Mouse (Mus musculus): ENCODE results near the gene Rin3. TPM values are rescaled to one million over a fixed set of nuclear protein-coding genes. Genes with fewer than 3 reads are reported as not detected.

The Rin3 gene
- polyA plus RNA-seq, 1 experiment from 2014 or later: 1.9 TPM

- DNase-seq (ENCODE audit: low spot score): no peak
- Histone ChIP-seq H3K4me3 (ENCODE audit: low read depth, low read length) (no peak overlapping the region), H3K27me3 (replicated peaks; ENCODE audit: control insufficient read depth, insufficient read depth, low read length) (no peaks in the 10 kb centered on the region), H3K4me1 (ENCODE audit: control insufficient read depth, insufficient read depth, low read length) (no peaks in the 10 kb centered on the region), H3K9ac (ENCODE audit: low read length) (no peak overlapping the region), H3K9me3 (replicated peaks; ENCODE audit: control insufficient read depth, low read length) (no peaks in the 10 kb centered on the region), H3K27ac (ENCODE audit: low read depth, low read length) (no peak overlapping the region), H3K4me2 (ENCODE audit: low read length) (no peak overlapping the region), H3K36me3 (ENCODE audit: control insufficient read depth, insufficient read depth, low read length) (no peaks in the 10 kb centered on the region)
- WGBS: 83% methylated on average over 12 of the region's 12 CpGs
- no peak for ATAC-seq
Measured at GRCm38 (mm10) chr12:102432238-102432637, 149.4 kb downstream of the Rin3 start.

GRCm38 (mm10) chr12:102434107-102434506 lies 151.3 kb downstream of the Rin3 start:
- no peaks in the 10 kb centered on the region for H3K27me3 ChIP-seq (replicated peaks; ENCODE audit: control insufficient read depth, insufficient read depth, low read length)
- H3K36me3 ChIP-seq (ENCODE audit: control insufficient read depth, insufficient read depth, low read length): no peaks in the 10 kb centered on the region
- no peak overlapping the region for H3K9ac ChIP-seq (ENCODE audit: low read length)
- no peak overlapping the region for H3K27ac ChIP-seq (ENCODE audit: low read depth, low read length)
- 86% methylated on average over 4 of the region's 4 CpGs for WGBS
- H3K9me3 ChIP-seq (replicated peaks; ENCODE audit: control insufficient read depth, low read length): no peaks in the 10 kb centered on the region
- no peak overlapping the region for H3K4me2 ChIP-seq (ENCODE audit: low read length)
- no peak for ATAC-seq
- H3K4me3 ChIP-seq (ENCODE audit: low read depth, low read length): no peak overlapping the region
- DNase-seq (ENCODE audit: low spot score): no peak
- H3K4me1 ChIP-seq (ENCODE audit: control insufficient read depth, insufficient read depth, low read length): peaks cover 7% of the 10 kb centered on the region; the same call in 1 of the 2 replicates

- no peaks in the 10 kb centered on the region for H3K27me3 ChIP-seq (replicated peaks; ENCODE audit: control insufficient read depth, insufficient read depth, low read length)
- no peak overlapping the region for H3K9ac ChIP-seq (ENCODE audit: low read length)
- H3K4me1 ChIP-seq (ENCODE audit: control insufficient read depth, insufficient read depth, low read length): peaks cover 7% of the 10 kb centered on the region; the same call in 1 of the 2 replicates
- ATAC-seq: no peak
- no peaks in the 10 kb centered on the region for H3K9me3 ChIP-seq (replicated peaks; ENCODE audit: control insufficient read depth, low read length)
- no peak overlapping the region for H3K4me3 ChIP-seq (ENCODE audit: low read depth, low read length)
- no peak overlapping the region for H3K27ac ChIP-seq (ENCODE audit: low read depth, low read length)
- H3K36me3 ChIP-seq (ENCODE audit: control insufficient read depth, insufficient read depth, low read length): no peaks in the 10 kb centered on the region
- WGBS: 80% methylated on average over 10 of the region's 10 CpGs
- DNase-seq (ENCODE audit: low spot score): no peak
- no peak overlapping the region for H3K4me2 ChIP-seq (ENCODE audit: low read length)
Measured at GRCm38 (mm10) chr12:102436939-102437526, 154.2 kb downstream of the Rin3 start.

- WGBS: 77% methylated on average over 5 of the region's 5 CpGs
- H3K27ac ChIP-seq (ENCODE audit: low read depth, low read length): no peak overlapping the region
- H3K9me3 ChIP-seq (replicated peaks; ENCODE audit: control insufficient read depth, low read length): no peaks in the 10 kb centered on the region
- H3K36me3 ChIP-seq (ENCODE audit: control insufficient read depth, insufficient read depth, low read length): no peaks in the 10 kb centered on the region
- H3K4me1 ChIP-seq (ENCODE audit: control insufficient read depth, insufficient read depth, low read length): peaks cover 7% of the 10 kb centered on the region; the same call in 1 of the 2 replicates
- ATAC-seq (no peak), DNase-seq (ENCODE audit: low spot score) (no peak)
- H3K4me2 ChIP-seq (ENCODE audit: low read length): no peak overlapping the region
- H3K27me3 ChIP-seq (replicated peaks; ENCODE audit: control insufficient read depth, insufficient read depth, low read length): no peaks in the 10 kb centered on the region
- no peak overlapping the region for H3K4me3 ChIP-seq (ENCODE audit: low read depth, low read length)
- H3K9ac ChIP-seq (ENCODE audit: low read length): no peak overlapping the region
Measured at GRCm38 (mm10) chr12:102437952-102438351, 155.1 kb downstream of the Rin3 start.

- Histone ChIP-seq H3K4me3 (ENCODE audit: low read depth, low read length) (peak overlapping the region; percentile 44), H3K9me3 (replicated peaks; ENCODE audit: control insufficient read depth, low read length) (no peaks in the 10 kb centered on the region), H3K27me3 (replicated peaks; ENCODE audit: control insufficient read depth, insufficient read depth, low read length) (no peaks in the 10 kb centered on the region), H3K4me2 (ENCODE audit: low read length) (peak overlapping the region; percentile 72), H3K27ac (ENCODE audit: low read depth, low read length) (no peak overlapping the region), H3K4me1 (ENCODE audit: control insufficient read depth, insufficient read depth, low read length) (peaks cover 7% of the 10 kb centered on the region; the same call in 1 of the 2 replicates), H3K9ac (ENCODE audit: low read length) (peak overlapping the region; percentile 57), H3K36me3 (ENCODE audit: control insufficient read depth, insufficient read depth, low read length) (no peaks in the 10 kb centered on the region)
- ATAC-seq: peak; percentile 65
- DNase-seq (ENCODE audit: low spot score): no peak
- WGBS: 4% methylated on average over 20 of the region's 20 CpGs
Measured at GRCm38 (mm10) chr12:102438983-102439631, 156.3 kb downstream of the Rin3 start.

GRCm38 (mm10) chr12:102439632-102440023 lies 156.8 kb downstream of the Rin3 start, which contains the start of gene Lgmn:
Gene Lgmn (minus strand): TSS chr12:102439813.
- Histone ChIP-seq H3K9ac (ENCODE audit: low read length) (peak within 1 kb of the TSS; percentile 57), H3K36me3 (ENCODE audit: control insufficient read depth, insufficient read depth, low read length) (no peaks in the 10 kb centered on the region), H3K27me3 (replicated peaks; ENCODE audit: control insufficient read depth, insufficient read depth, low read length) (no peaks in the 10 kb centered on the region), H3K4me3 (ENCODE audit: low read depth, low read length) (peak within 1 kb of the TSS; percentile 44), H3K9me3 (replicated peaks; ENCODE audit: control insufficient read depth, low read length) (no peaks in the 10 kb centered on the region), H3K4me1 (ENCODE audit: control insufficient read depth, insufficient read depth, low read length) (peaks cover 7% of the 10 kb centered on the region; the same call in 1 of the 2 replicates), H3K27ac (ENCODE audit: low read depth, low read length) (no peak within 1 kb of the TSS), H3K4me2 (ENCODE audit: low read length) (peak within 1 kb of the TSS; percentile 72)
- whole genome bisulfite sequencing: under 1% methylated on average over 28 of the region's 28 CpGs
- DNase-seq (ENCODE audit: low spot score) (peak; percentile 99), ATAC-seq (peak; percentile 100)

Other genes starting within 250 kb of the Rin3 start
- gene Slc24a4, start 154.3 kb upstream of the Rin3 start, polyA plus RNA-seq (2014; fragmentation: Nextera tagmentation; extraction: Ambion mirVana): 0.74 and 1.1 TPM in 2 replicates
- gene Lgmn, start 156.8 kb downstream of the Rin3 start, polyA plus RNA-seq (2014; fragmentation: Nextera tagmentation; extraction: Ambion mirVana): 87.0 and 90.5 TPM in 2 replicates
- 34.1 and 34.2 TPM in 2 replicates for gene Golga5, start 186.1 kb downstream of the Rin3 start, polyA plus RNA-seq (2014; fragmentation: Nextera tagmentation; extraction: Ambion mirVana)